Mouse (Mus musculus) neural tube, embryonic 14.5 days (tissue): ENCODE data around the gene Adamtsl1. TPM values are rescaled to one million over a fixed set of nuclear protein-coding genes. Genes with fewer than 3 reads are reported as not detected.

ENCODE experiments used
- ATAC-seq: fragments of 200-750 bp; cut with Nextera tagmentation; 2 replicates; pipeline ENCODE4 v1.8.0; 2017; ENCODE audit warnings: low read depth, mild to moderate bottlenecking, moderate TSS enrichment, moderate library complexity
- H3K27ac ChIP-seq: fragments of 300-500 bp; sonication (generic); 2 replicates; pipeline ENCODE4 v1.5.1; 2014; ENCODE audit warnings: low read depth, mild to moderate bottlenecking, control low read depth, low read length, moderate library complexity, mixed read lengths
- H3K27me3 ChIP-seq: fragments of 300-500 bp; sonication (generic); 2 replicates; pipeline ENCODE4 v1.6.1; 2014; ENCODE audit warnings: low read length; ENCODE audit not compliant: control insufficient read depth, insufficient read depth
- H3K36me3 ChIP-seq: fragments of 300-500 bp; sonication (generic); 2 replicates; pipeline ENCODE4 v1.6.1; 2014; ENCODE audit warnings: low read length, mixed read lengths; ENCODE audit not compliant: control insufficient read depth, insufficient read depth
- H3K4me1 ChIP-seq: fragments of 300-500 bp; sonication (generic); 2 replicates; pipeline ENCODE4 v1.6.1; 2014; ENCODE audit warnings: low read length; ENCODE audit not compliant: control insufficient read depth, insufficient read depth
- H3K4me2 ChIP-seq: fragments of 300-500 bp; sonication (generic); 2 replicates; pipeline ENCODE4 v1.6.1; 2014; ENCODE audit warnings: mild to moderate bottlenecking, low read depth, low read length, control low read depth
- H3K4me3 ChIP-seq: fragments of 300-500 bp; sonication (generic); 2 replicates; pipeline ENCODE4 v1.5.1; 2014; ENCODE audit warnings: low read depth, low read length, control low read depth, mixed read lengths
- H3K9ac ChIP-seq: fragments of 300-500 bp; sonication (generic); replicated peaks from 2 replicates; pipeline ENCODE4 v1.6.1; 2014; ENCODE audit warnings: low read depth, mild to moderate bottlenecking, control low read depth, low read length, mixed read lengths
- H3K9me3 ChIP-seq: fragments of 300-500 bp; sonication (generic); 2 replicates; pipeline ENCODE4 v1.6.1; 2016; ENCODE audit warnings: low read length; ENCODE audit not compliant: control insufficient read depth
- WGBS: fragments of 180-500 bp; shearing (Covaris S2); extraction: QIAGEN DNeasy Blood & Tissue Kit; methylation state at CpG from one replicate; pipeline ENCODE4 v1.1.7; 2014; 5-methylcytosine and 5-hydroxymethylcytosine counted together
- polyA plus RNA-seq: library from polyadenylated mRNA; unstranded; fragments of >200 nt; fragmentation: Nextera tagmentation; extraction: Ambion mirVana; gene quantifications from 2 replicates; pipeline ENCODE4 v1.2.1, GENCODE M21; 2014

Adamtsl1 gene
- polyA plus RNA-seq, 1 experiment from 2014 or later: 17.6 TPM

GRCm38 (mm10) chr4:86018928-86019327 lies 505.0 kb downstream of the Adamtsl1 start:
- Histone ChIP-seq H3K9me3 (no peaks in the 10 kb centered on the region), H3K4me2 (no peak overlapping the region), H3K4me1 (no peaks in the 10 kb centered on the region), H3K36me3 (no peaks in the 10 kb centered on the region), H3K27ac (no peak overlapping the region), H3K27me3 (no peaks in the 10 kb centered on the region), H3K4me3 (no peak overlapping the region), H3K9ac (no peak overlapping the region)
- WGBS: 100% methylated on average over 1 of the region's 1 CpGs
- ATAC-seq: no peak

DNA sequence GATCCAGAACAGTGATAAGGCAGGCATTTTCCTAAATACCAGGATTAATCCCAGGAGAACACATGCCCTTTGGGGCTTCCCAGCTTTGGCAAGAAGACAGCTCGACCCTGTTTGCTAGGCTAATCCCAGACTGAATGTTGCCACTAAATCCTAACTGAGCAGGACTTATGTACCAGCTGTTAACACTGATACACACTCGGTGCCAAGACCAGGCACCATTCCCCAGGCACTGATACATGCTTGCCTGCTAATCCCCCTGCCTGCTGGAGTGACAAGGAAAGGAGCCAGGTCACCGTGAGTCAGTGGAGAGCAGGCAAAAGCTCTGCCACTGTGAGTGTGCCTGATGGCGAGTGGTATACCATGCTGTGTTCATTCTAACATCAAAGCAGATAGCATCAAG lies 505.6 kb downstream of the Adamtsl1 start:
- H3K4me1 ChIP-seq: no peaks in the 10 kb centered on the region
- ATAC-seq: peak; percentile 44; the same call in 1 of the 2 replicates
- no peak overlapping the region for H3K4me2 ChIP-seq
- H3K27ac ChIP-seq: no peak overlapping the region
- no peak overlapping the region for H3K4me3 ChIP-seq
- 41% methylated on average over 4 of the region's 4 CpGs for WGBS
- H3K36me3 ChIP-seq: no peaks in the 10 kb centered on the region
- H3K27me3 ChIP-seq: no peaks in the 10 kb centered on the region
- H3K9ac ChIP-seq: no peak overlapping the region
- no peaks in the 10 kb centered on the region for H3K9me3 ChIP-seq

DNA sequence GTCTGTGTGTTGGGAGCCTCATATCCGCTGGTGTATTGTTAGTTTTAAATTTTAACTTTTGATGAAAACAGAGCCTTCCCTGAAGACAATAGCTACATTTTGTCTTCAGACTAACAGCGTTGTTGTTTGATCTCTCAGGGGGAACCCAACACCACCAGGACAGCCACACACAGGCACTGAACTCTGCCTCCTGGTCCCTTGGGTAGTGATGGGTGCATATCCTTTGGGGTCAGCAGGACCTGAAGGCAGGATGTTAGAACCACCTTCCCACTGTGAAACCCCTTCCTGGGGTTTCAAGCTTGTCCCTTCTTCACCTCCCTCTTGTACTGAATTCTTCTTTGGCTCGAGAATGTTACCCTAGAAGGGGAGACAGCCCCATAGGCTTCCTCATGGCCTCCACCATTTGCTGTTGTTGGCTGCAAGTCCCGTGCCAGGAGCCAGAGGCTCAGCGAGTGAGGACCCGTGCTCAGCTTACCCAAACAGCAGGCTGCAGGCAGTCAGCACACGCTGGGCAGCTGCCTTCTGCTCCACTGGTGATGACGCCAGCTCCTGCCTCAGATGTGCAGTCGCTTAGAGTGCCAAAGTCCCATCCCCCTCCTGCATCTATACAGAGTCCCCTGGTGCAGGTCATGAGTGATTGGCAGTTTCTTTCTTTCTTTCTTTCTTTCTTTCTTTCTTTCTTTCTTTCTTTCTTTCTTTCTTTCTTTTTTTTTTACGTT lies 506.6 kb downstream of the Adamtsl1 start:
- H3K4me1 ChIP-seq: no peaks in the 10 kb centered on the region
- WGBS: 28% methylated on average over 10 of the region's 10 CpGs
- H3K9me3 ChIP-seq: no peaks in the 10 kb centered on the region
- peak; percentile 91 for ATAC-seq
- H3K4me3 ChIP-seq: no peak overlapping the region
- no peak overlapping the region for H3K27ac ChIP-seq
- no peak overlapping the region for H3K9ac ChIP-seq
- H3K27me3 ChIP-seq: no peaks in the 10 kb centered on the region
- H3K4me2 ChIP-seq: no peak overlapping the region
- H3K36me3 ChIP-seq: no peaks in the 10 kb centered on the region

GRCm38 (mm10) chr4:86024573-86025160 lies 510.7 kb downstream of the Adamtsl1 start:
- H3K4me3 ChIP-seq: no peak overlapping the region
- no peak overlapping the region for H3K9ac ChIP-seq
- no peaks in the 10 kb centered on the region for H3K4me1 ChIP-seq
- 56% methylated on average over 8 of the region's 8 CpGs for WGBS
- no peaks in the 10 kb centered on the region for H3K9me3 ChIP-seq
- no peaks in the 10 kb centered on the region for H3K27me3 ChIP-seq
- H3K4me2 ChIP-seq: no peak overlapping the region
- no peak overlapping the region for H3K27ac ChIP-seq
- no peak for ATAC-seq
- no peaks in the 10 kb centered on the region for H3K36me3 ChIP-seq

DNA sequence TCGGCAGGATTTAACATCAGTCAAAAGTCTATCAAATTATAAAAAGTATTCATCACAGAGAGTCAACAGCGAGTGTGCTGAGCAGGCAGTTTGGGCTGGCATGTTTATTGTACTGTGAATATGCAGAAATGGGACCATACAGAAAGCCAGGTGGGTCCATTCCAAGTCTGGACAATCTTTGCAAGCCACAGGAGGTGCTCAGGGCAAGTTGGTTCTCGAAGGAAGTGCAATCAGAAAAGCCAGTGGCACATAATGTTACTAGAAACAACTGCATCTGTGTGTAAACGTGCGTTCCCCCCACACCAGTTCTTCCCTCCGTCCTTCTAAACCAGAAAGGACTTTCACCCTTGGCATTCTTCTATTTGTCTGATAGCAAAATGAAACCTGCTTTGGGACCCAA lies 515.5 kb downstream of the Adamtsl1 start:
- Histone ChIP-seq H3K9ac (no peak overlapping the region), H3K36me3 (no peaks in the 10 kb centered on the region), H3K27me3 (no peaks in the 10 kb centered on the region), H3K4me2 (no peak overlapping the region), H3K4me1 (no peaks in the 10 kb centered on the region), H3K4me3 (no peak overlapping the region), H3K9me3 (no peaks in the 10 kb centered on the region), H3K27ac (no peak overlapping the region)
- no peak for ATAC-seq
- 88% methylated on average over 6 of the region's 6 CpGs for WGBS

DNA sequence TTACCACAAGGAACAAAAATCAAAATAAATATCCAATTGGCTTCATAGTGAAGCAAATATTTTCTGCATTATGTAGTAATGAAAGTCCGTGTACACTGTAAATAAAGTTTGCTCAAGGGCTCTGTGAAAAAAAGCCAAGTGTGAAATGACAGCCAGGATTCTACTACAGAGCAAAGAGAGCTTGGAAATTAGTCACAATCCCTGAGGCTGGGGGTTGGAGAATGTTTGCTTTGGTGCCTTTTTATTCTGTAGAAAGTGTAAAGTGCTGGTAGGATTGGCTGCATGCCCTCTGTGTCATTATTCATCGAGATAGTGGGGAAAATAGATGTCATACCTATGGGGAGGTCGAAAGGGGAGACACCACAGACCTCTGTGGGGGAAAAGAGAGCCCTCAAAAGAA lies 516.2 kb downstream of the Adamtsl1 start:
- Histone ChIP-seq H3K4me1 (no peaks in the 10 kb centered on the region), H3K27ac (no peak overlapping the region), H3K4me3 (no peak overlapping the region), H3K9ac (no peak overlapping the region), H3K27me3 (no peaks in the 10 kb centered on the region), H3K36me3 (no peaks in the 10 kb centered on the region), H3K4me2 (no peak overlapping the region), H3K9me3 (no peaks in the 10 kb centered on the region)
- 63% methylated on average over 3 of the region's 3 CpGs for WGBS
- no peak for ATAC-seq

GRCm38 (mm10) chr4:86031041-86031440 lies 517.1 kb downstream of the Adamtsl1 start:
- no peak overlapping the region for H3K9ac ChIP-seq
- no peak overlapping the region for H3K27ac ChIP-seq
- H3K9me3 ChIP-seq: no peaks in the 10 kb centered on the region
- no peaks in the 10 kb centered on the region for H3K27me3 ChIP-seq
- no peaks in the 10 kb centered on the region for H3K36me3 ChIP-seq
- 8% methylated on average over 8 of the region's 8 CpGs for WGBS
- no peak for ATAC-seq
- H3K4me1 ChIP-seq: no peaks in the 10 kb centered on the region
- H3K4me3 ChIP-seq: no peak overlapping the region
- H3K4me2 ChIP-seq: no peak overlapping the region

DNA sequence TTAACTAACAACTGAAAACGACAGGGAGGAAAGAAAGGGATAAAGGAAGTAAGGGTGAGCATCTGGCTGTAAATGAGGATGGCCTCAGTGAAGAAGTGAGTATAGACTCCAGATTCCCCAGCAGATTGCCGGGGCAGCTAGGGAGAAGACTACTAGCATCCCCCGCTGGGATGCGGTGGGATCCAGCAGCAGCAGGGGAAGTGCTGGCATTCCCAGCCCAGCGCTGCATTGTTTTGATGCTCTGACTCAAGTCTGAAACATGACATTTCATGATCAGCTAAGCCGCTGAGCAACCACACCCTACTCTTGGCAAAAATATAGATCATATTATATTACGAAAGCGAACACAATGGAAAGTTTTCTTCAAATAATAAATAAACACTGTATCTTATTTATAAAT lies 526.9 kb downstream of the Adamtsl1 start:
- no peak overlapping the region for H3K9ac ChIP-seq
- no peaks in the 10 kb centered on the region for H3K27me3 ChIP-seq
- no peaks in the 10 kb centered on the region for H3K36me3 ChIP-seq
- no peak overlapping the region for H3K27ac ChIP-seq
- H3K4me1 ChIP-seq: no peaks in the 10 kb centered on the region
- no peaks in the 10 kb centered on the region for H3K9me3 ChIP-seq
- no peak overlapping the region for H3K4me2 ChIP-seq
- 44% methylated on average over 8 of the region's 8 CpGs for WGBS
- no peak overlapping the region for H3K4me3 ChIP-seq
- ATAC-seq: no peak

DNA sequence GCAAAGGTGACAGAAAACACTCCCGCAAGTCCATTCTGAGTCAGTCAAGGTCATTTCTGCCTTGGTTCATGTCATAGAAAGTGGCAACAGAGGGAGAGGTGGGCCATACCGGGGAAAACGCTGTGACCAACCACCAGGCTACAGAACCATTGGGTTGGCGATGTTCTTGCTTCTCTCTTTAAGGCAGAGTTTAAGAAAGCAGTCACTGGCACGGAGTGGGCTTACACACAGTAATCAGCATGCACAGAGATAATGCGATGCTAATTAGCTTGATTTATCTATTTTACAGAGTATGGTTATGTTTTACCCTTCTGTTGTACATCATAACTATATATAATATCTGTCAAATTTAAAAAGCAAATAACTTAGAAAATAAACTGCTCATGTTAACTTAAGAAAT lies 531.5 kb downstream of the Adamtsl1 start:
- Histone ChIP-seq H3K9ac (no peak overlapping the region), H3K36me3 (no peaks in the 10 kb centered on the region), H3K4me3 (no peak overlapping the region), H3K27ac (no peak overlapping the region), H3K9me3 (no peaks in the 10 kb centered on the region), H3K4me2 (no peak overlapping the region), H3K27me3 (no peaks in the 10 kb centered on the region), H3K4me1 (no peaks in the 10 kb centered on the region)
- 73% methylated on average over 6 of the region's 6 CpGs for WGBS
- no peak; the same call in 1 of the 2 replicates for ATAC-seq
